ENCODE assay signal across 9 mouse cellular contexts in genomic region chr11:87595976-87596375, GRCm38 (mm10). TPM values are rescaled to one million over a fixed set of nuclear protein-coding genes. Genes with fewer than 3 reads are reported as not detected.
A peak's percentile ranks its signal among the peaks of the same experiment; 100 is the strongest.
DNase-seq lines count a peak whose midpoint lies in the region; ATAC-seq lines count a peak whose summit lies in the region.
"Had no signal": no experiment of that assay in that cellular context is flagged by ENCODE, and none has a peak within 500 bp of the region (broad histone marks: within the 10 kb centered on the region; RNA-seq: fewer than 3 reads in every experiment).

No protein-coding gene starts in this region.

- 17% methylated on average over 7 of the region's 7 CpGs for WGBS in midbrain, embryonic 10.5 days

- ATAC-seq in erythroblast, adult 5-6 weeks (replicated peaks; ENCODE audit: low FRiP score, poor library complexity, severe bottlenecking) = no peak

- H3K4me1 ChIP-seq in erythroblast, embryonic 14.5 days (ENCODE audit: control insufficient read depth) = peaks cover 46% of the 10 kb centered on the region
- H3K4me1 ChIP-seq in midbrain, embryonic 10.5 days = peaks cover 57% of the 10 kb centered on the region

- H3K27me3 ChIP-seq in erythroblast, embryonic 14.5 days (ENCODE audit: control insufficient read depth) = no peaks in the 10 kb centered on the region
- H3K27me3 ChIP-seq in midbrain, embryonic 10.5 days (ENCODE audit: low read depth, poor library complexity, severe bottlenecking) = no peaks in the 10 kb centered on the region

- H3K9me3 ChIP-seq in erythroblast, embryonic 14.5 days (ENCODE audit: control insufficient read depth, low read length) = no peaks in the 10 kb centered on the region
- no peaks in the 10 kb centered on the region for H3K9me3 ChIP-seq in midbrain, embryonic 10.5 days (replicated peaks)

- peak overlapping the region; percentile 94 for H3K27ac ChIP-seq in midbrain, embryonic 10.5 days (replicated peaks)

- H3K36me3 ChIP-seq in erythroblast, embryonic 14.5 days (ENCODE audit: control insufficient read depth) = peaks cover 70% of the 10 kb centered on the region
- H3K36me3 ChIP-seq in midbrain, embryonic 10.5 days = peaks cover 64% of the 10 kb centered on the region

- peak overlapping the region; percentile 70 for H3K4me3 ChIP-seq in erythroblast, embryonic 14.5 days (replicated peaks)
- H3K4me3 ChIP-seq in midbrain, embryonic 10.5 days = peak overlapping the region; percentile 84

- peak; percentile 40 for DNase-seq in retina, embryonic 14.5 days (ENCODE audit: low spot score)
- DNase-seq in retina, postnatal 1 day = no peak
- peak; percentile 12 for DNase-seq in heart, postnatal 4 days
- DNase-seq in midbrain, embryonic 10.5 days (ENCODE audit: low spot score) = no peak
- DNase-seq in adrenal gland, adult 8-10 months = no peak
- DNase-seq in c-Kit-positive CD71-positive TER-119-positive erythroid progenitor cells, embryonic 14.5 days (ENCODE audit: low spot score) = no peak

RNA-seq across cellular contexts. Expression of gene Mtmr4, which starts 4.0 kb away (rescaled TPM):
- 0.20 and 0.53 TPM in 2 replicates for polyA plus RNA-seq in erythroblast, embryonic 14.5 days (2012)
- 4.0 and 4.2 TPM in 2 replicates for total RNA-seq in erythroblast, adult 5-6 weeks (2015; ENCODE audit: low replicate concordance)
- total RNA-seq in erythroblast, adult 5-6 weeks (2017; ENCODE audit: low replicate concordance) = 4.9 and 6.4 TPM in 2 replicates
- 10 to 100 TPM; 15.2 TPM for total RNA-seq in heart, postnatal 4 days (2021)
- polyA plus RNA-seq in midbrain, embryonic 10.5 days (2016; fragmentation: Nextera tagmentation; extraction: Ambion mirVana) = 63.5 and 69.8 TPM in 2 replicates
- total RNA-seq in adrenal gland, adult 8-10 months (2022) = 10 to 100 TPM; 33.5 to 38.1 (median 34.7) TPM

RNA-seq across cellular contexts. Expression of gene Hsf5, which starts 21.0 kb away (rescaled TPM):
- polyA plus RNA-seq in erythroblast, embryonic 14.5 days (2012) = not detected in 2 replicates
- total RNA-seq in erythroblast, adult 5-6 weeks (2015; ENCODE audit: low replicate concordance) = 0.38 TPM in 1 of 2 replicates, not detected in the other
- not detected in 2 replicates for total RNA-seq in erythroblast, adult 5-6 weeks (2017; ENCODE audit: low replicate concordance)
- total RNA-seq in heart, postnatal 4 days (2021) = under 1 TPM; 0.09 to 0.10 TPM
- polyA plus RNA-seq in midbrain, embryonic 10.5 days (2016; fragmentation: Nextera tagmentation; extraction: Ambion mirVana) = 0.40 and 0.42 TPM in 2 replicates
- total RNA-seq in adrenal gland, adult 8-10 months (2022) = under 1 TPM in 2 of 4 experiments, not detected in 2; 0.27 to 0.49 TPM

RNA-seq across cellular contexts. Expression of gene Sept4, which starts 27.3 kb away (rescaled TPM):
- polyA plus RNA-seq in erythroblast, embryonic 14.5 days (2012) = 0.08 and 0.09 TPM in 2 replicates
- not detected in 2 replicates for total RNA-seq in erythroblast, adult 5-6 weeks (2015; ENCODE audit: low replicate concordance)
- total RNA-seq in erythroblast, adult 5-6 weeks (2017; ENCODE audit: low replicate concordance) = 2.8 and 9.3 TPM in 2 replicates
- 10 to 100 TPM; 65.4 to 68.6 TPM for total RNA-seq in heart, postnatal 4 days (2021)
- 10.7 and 11.3 TPM in 2 replicates for polyA plus RNA-seq in midbrain, embryonic 10.5 days (2016; fragmentation: Nextera tagmentation; extraction: Ambion mirVana)
- total RNA-seq in adrenal gland, adult 8-10 months (2022) = 100 to 1,000 TPM in 1 of 4 experiments, 10 to 100 TPM in 3; 37.7 to 114 (median 64.6) TPM

RNA-seq across cellular contexts. Expression of gene Gm11492, which starts 29.5 kb away (rescaled TPM):
- polyA plus RNA-seq in erythroblast, embryonic 14.5 days (2012) = not detected in 2 replicates
- not detected in 2 replicates for total RNA-seq in erythroblast, adult 5-6 weeks (2015; ENCODE audit: low replicate concordance)
- total RNA-seq in erythroblast, adult 5-6 weeks (2017; ENCODE audit: low replicate concordance) = not detected in 2 replicates
- total RNA-seq in heart, postnatal 4 days (2021) = not detected
- not detected in 2 replicates for polyA plus RNA-seq in midbrain, embryonic 10.5 days (2016; fragmentation: Nextera tagmentation; extraction: Ambion mirVana)
- total RNA-seq in adrenal gland, adult 8-10 months (2022) = not detected
- total RNA-seq: layer of hippocampus, postnatal 10 days had no signal

Comparison
In these comparisons a context has a peak if more than half of its experiments do, and no peak if none do; other contexts are left out.
1. DNase-seq: peak in retina, embryonic 14.5 days (single experiment) and heart, postnatal 4 days (single experiment); none in retina, postnatal 1 day (single experiment), midbrain, embryonic 10.5 days (single experiment), adrenal gland, adult 8-10 months (single experiment) and c-Kit-positive CD71-positive TER-119-positive erythroid progenitor cells, embryonic 14.5 days (single experiment).